Mouse (Mus musculus): ENCODE results near the gene Tubal3.

The Tubal3 gene

DNA sequence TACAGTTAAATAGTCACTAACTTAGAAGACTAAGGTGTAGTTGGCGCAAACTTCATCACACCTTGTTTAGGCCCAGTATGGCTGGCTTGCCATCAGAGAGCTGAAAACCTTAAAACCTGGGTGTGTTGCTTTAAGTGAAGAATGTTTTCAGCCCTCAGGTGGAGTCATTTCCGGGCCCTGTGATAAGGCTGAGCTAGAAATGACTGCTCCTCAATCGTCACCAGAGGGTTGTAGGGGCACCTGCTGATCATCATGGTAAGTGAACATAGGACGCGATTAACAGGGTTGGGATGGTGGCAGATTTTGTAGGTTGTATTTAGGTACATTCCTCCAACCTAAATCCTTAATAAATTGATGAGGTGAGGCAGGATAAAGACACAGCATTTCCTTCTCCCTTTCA, 6.4 kb downstream of the Tubal3 start:
- no peak for DNase-seq (ENCODE audit: inconsistent ontology term)

DNA sequence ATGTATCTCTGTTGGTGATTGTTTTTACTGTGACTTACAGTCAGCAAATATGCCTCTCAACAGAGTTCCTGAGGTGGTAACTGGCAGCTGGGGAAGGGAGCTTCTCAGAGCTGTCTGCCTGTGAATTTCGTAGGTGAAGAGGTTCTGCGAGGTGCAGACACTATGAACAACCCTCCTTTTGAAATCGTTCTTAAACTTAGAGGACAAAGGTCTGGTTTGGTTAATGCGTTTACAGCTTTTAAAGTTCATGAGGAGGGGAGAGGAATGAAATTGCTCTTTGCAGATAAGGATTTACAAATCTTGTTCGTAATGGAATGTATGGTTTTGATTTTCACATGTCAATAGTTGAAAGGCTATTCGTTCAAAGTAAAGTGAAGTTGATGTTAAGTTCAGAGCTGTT, 7.6 kb downstream of the Tubal3 start:
- no peak for DNase-seq (ENCODE audit: inconsistent ontology term)

DNA sequence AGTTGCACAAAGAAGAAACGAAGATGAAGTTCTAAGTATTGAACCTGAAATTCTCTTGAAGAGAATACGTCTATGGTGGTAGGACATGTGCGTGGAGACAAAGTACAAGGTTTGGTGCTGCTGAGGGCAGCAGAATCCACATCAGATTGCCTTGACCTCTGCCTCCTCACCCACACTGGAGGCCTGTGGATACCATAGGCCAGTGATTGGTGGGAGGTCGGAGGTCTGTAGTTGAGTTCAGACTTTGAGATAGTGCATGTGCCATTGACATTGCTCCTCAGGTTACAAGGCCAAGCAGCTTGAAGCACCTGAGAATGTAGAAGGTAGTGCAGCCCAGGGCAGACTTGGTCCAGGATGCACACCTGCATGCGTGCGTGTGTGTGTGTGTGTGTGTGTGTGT, 8.0 kb downstream of the Tubal3 start:
- DNase-seq (ENCODE audit: inconsistent ontology term), result no peak

DNA sequence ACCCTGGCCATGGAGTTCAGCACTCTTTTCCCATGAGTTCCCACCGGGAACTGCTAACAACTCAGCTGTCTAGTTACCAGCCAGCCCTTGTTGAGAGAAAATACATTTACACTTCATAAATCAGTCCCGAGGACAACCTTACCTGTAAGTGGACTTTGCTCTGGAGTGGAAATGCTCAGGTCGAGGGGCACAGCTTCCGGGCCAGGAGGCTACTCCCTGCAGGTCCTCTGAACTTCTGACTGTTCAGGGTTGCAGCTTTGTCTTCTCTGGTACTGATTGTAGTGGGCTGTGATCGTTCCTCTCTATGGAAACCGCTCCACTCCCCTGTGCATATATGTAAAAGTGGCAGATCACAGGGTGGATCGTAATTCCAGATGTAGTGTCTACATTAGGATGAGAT, 26.6 kb downstream of the Tubal3 start:
- no peak for DNase-seq (ENCODE audit: inconsistent ontology term)

DNA sequence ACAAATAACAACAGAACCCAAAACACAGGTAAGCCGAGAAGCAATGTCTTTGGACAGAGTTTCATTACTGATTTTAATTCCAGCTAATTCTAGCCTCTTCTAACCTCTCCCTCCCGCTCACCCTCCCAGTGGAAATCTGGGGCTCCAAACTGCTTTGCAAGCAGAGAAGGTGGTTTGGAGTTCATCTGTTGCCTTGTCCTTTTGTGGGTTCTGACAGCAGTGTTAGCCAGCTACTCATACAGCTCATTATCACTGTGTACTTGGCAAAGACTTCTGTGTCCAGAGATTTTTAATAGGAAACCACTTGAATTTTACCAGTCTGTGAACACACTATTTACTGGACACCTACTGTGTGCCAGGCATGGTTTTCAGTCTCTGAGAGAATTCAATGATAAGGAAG, 27.2 kb downstream of the Tubal3 start, which contains the start of gene Ucn3:
TSS of gene Ucn3 (minus strand) at position 101 of the 400 bp plus-strand sequence.
- peak; percentile 22 for DNase-seq (ENCODE audit: inconsistent ontology term)

DNA sequence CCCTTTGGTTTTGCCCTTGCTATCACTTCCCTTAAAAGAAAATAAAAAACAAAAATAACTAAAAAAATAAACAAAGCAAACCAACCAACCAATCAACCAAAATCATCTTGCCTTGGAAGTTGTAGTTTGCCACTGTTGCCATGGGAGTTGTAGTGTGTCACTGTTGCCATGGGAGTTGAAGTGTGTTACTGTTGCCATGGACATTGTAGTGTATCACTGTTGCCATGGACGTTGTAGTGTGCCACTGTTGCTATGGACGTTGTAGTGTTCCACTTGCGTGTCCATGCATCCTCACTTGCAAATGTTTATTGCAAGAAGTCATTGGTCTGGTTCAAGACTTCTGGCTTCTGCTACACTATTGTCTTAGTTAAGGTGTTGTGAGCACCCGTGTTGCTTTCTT, 29.2 kb downstream of the Tubal3 start:
- DNase-seq (ENCODE audit: inconsistent ontology term), result no peak

DNA sequence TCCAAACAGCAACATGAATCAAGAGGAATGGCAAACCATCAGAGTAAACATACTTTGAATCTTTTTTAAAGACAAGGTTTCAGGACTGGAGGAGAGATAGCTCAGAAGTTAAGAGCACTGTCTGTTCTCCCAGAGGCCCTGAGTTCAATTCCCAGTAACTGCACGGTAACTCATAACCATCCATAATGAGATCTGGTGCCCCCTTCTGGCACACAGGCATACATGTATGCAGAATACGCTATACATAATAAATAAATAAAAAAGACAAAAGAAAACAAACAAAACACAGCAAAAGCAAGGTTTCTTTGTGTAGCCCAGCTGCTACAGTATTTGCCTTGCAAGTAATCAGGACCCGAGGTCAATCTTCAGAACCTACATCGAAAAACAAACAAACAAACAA, 31.4 kb downstream of the Tubal3 start:
- DNase-seq (ENCODE audit: inconsistent ontology term), result no peak

DNA sequence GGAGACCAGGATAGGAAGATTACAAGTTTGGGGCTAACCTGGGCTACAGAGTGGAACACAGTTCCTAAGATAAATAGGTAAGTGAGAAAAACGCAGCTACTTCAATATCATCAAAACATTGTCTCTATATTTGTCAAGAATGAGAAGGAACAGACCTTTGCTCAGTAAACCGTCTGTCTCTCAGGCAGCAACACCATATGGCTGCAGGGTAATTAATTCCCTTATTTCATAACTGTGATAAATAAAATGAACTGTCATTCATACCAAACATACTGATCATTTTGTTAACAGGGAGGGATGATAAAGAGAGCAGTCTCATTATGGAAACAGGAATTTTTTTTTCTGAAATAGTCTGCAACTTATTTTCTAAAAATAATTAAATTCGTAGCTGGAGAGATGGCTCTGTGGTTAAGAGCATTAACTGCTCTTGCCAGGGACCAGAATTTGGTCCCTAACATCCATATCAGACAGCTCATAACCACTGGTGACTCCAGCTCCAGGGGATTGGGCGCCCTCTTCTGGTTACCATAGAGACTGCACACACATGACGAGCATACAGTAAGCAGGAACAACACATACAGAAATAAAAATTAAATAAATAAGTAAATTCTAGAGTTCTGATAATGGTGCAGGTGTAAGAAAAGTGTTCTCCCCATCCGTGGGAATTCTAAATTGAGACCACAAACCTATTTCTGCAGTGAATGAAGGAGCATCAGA, 33.3 kb downstream of the Tubal3 start:
- DNase-seq (ENCODE audit: inconsistent ontology term), result no peak

DNA sequence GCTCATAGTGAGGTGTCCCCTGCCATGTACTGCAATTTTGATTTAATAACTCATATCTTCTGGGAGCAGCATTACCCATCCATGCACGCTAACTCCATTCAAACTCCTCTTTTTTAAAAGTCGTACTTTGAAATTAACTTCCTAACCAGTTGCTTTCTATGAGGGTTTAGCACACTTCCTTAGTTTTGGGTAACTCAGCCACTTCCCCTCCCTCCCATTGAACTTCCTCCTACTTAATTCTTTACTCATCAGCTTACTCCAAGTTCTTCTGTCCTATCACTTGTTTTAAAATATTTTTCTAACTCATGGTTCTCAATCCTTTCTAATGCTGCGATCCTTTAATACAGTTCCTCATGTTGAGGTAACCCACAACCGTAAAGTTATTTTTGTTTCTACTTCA, 50.8 kb downstream of the Tubal3 start:
- DNase-seq (ENCODE audit: inconsistent ontology term), result no peak

Data from Muller cell, postnatal 12 days (primary cell).